Mouse (Mus musculus) adrenal gland, postnatal 36 days (tissue): ENCODE results near the gene Usp47. TPM values are rescaled to one million over a fixed set of nuclear protein-coding genes. Genes with fewer than 3 reads are reported as not detected.
A peak's percentile ranks its signal among the peaks of the same experiment; 100 is the strongest.

Experiments
- DNase-seq, 2 experiments: peaks; one replicate each; pipeline ENCODE4 v3.0.0; 2021; ENCODE audit warnings: mixed read lengths in 1 of 2
- long read RNA-seq, 2 experiments: library from polyadenylated mRNA; stranded (forward); transcript quantifications; one replicate each; pipeline ENCODE4 v2.0.0; 2021; ENCODE audit warnings: borderline sequencing depth in 2 of 2
- total RNA-seq, 2 experiments: library from RNA; stranded (reverse); gene quantifications; 2 replicates each; pipeline ENCODE4 v1.2.3; 2021

Gene Usp47
- 10 to 100 TPM; 65.1 to 74.9 TPM for total RNA-seq
- long read RNA-seq, experiment 1, full-length matches to known transcripts, result 25 of 43 reads
- long read RNA-seq, experiment 1, partial matches to known transcripts, result 11 of 43 reads
- long read RNA-seq, experiment 1, other reads (novel, unspliced or antisense), result 7 of 43 reads
- long read RNA-seq, experiment 2, full-length matches to known transcripts, result 10 of 13 reads
- long read RNA-seq, experiment 2, partial matches to known transcripts, result 2 of 13 reads
- long read RNA-seq, experiment 2, other reads (novel, unspliced or antisense), result 1 of 13 reads

- DNase-seq, result peak; percentile 83 to 90
Observed at GRCm38 (mm10) chr7:112023150-112023600, at the start of gene Usp47. Gene Usp47 (plus strand): TSS chr7:112023504.

- DNase-seq, result peak; percentile 14 to 29
Observed at GRCm38 (mm10) chr7:111976401-111976800, 46.9 kb upstream of the Usp47 start.

- no peak for DNase-seq
Observed at GRCm38 (mm10) chr7:111977871-111978270, 45.4 kb upstream of the Usp47 start.

- DNase-seq, result no peak
Observed at GRCm38 (mm10) chr7:111982296-111982695, 41.0 kb upstream of the Usp47 start.

GRCm38 (mm10) chr7:111984530-111984929 is 38.8 kb upstream of the Usp47 start:
- DNase-seq, result no peak

GRCm38 (mm10) chr7:111985266-111985665 is 38.0 kb upstream of the Usp47 start:
- no peak for DNase-seq

GRCm38 (mm10) chr7:111986906-111987305 is 36.4 kb upstream of the Usp47 start:
- no peak for DNase-seq

- no peak for DNase-seq
Observed at GRCm38 (mm10) chr7:111997441-111997840, 25.9 kb upstream of the Usp47 start.

GRCm38 (mm10) chr7:111998446-111999004 is 24.8 kb upstream of the Usp47 start:
- DNase-seq, result no peak

GRCm38 (mm10) chr7:111999376-111999775 is 23.9 kb upstream of the Usp47 start:
- no peak for DNase-seq

- no peak for DNase-seq
Observed at GRCm38 (mm10) chr7:112000166-112000565, 23.1 kb upstream of the Usp47 start.

GRCm38 (mm10) chr7:112010511-112010910 is 12.8 kb upstream of the Usp47 start:
- no peak for DNase-seq

- DNase-seq, result no peak
Observed at GRCm38 (mm10) chr7:112010976-112011375, 12.3 kb upstream of the Usp47 start.

- peak in 1 of 2 experiments; percentile 19 for DNase-seq
Observed at GRCm38 (mm10) chr7:112012102-112012501, 11.2 kb upstream of the Usp47 start.

- no peak for DNase-seq
Observed at GRCm38 (mm10) chr7:112012621-112013177, 10.6 kb upstream of the Usp47 start.

- DNase-seq, result no peak
Observed at GRCm38 (mm10) chr7:112014148-112014547, 9.2 kb upstream of the Usp47 start.

GRCm38 (mm10) chr7:112022506-112023149 is 676 bp upstream of the Usp47 start:
- DNase-seq, result no peak

- peak in 1 of 2 experiments; percentile 34 for DNase-seq
Observed at GRCm38 (mm10) chr7:112023601-112024445, 519 bp downstream of the Usp47 start.

GRCm38 (mm10) chr7:112024446-112024730 is 1.1 kb downstream of the Usp47 start:
- no peak for DNase-seq

- no peak for DNase-seq
Observed at GRCm38 (mm10) chr7:112024856-112025255, 1.6 kb downstream of the Usp47 start.

GRCm38 (mm10) chr7:112030594-112030993 is 7.3 kb downstream of the Usp47 start:
- no peak for DNase-seq

- DNase-seq, result no peak
Observed at GRCm38 (mm10) chr7:112035804-112036203, 12.5 kb downstream of the Usp47 start.
